Mouse (Mus musculus) kidney, embryonic 15.5 days (tissue): ENCODE results near the gene Itga6. TPM values are rescaled to one million over a fixed set of nuclear protein-coding genes. Genes with fewer than 3 reads are reported as not detected.
A peak's percentile ranks its signal among the peaks of the same experiment; 100 is the strongest.
"Not testable (repeated sequence)": the region's sequence is repeated elsewhere in the genome, so short reads cannot be mapped to it uniquely, and the experiment has no call there.

Experiments
- ATAC-seq: fragments of 200-750 bp; cut with Nextera tagmentation; replicated peaks from 2 replicates; pipeline ENCODE4 v1.8.0; 2017; ENCODE audit warnings: moderate TSS enrichment; ENCODE audit not compliant: low FRiP score
- H3K27ac ChIP-seq: fragments of 300-500 bp; sonication (generic); 2 replicates; pipeline ENCODE4 v1.5.1; 2015; ENCODE audit warnings: mild to moderate bottlenecking, inconsistent platforms
- H3K27me3 ChIP-seq: fragments of 300-500 bp; sonication (generic); 2 replicates; pipeline ENCODE4 v1.6.1; 2015; ENCODE audit warnings: inconsistent platforms
- H3K36me3 ChIP-seq: fragments of 300-500 bp; sonication (generic); 2 replicates; pipeline ENCODE4 v1.6.1; 2015; ENCODE audit warnings: inconsistent platforms
- H3K4me1 ChIP-seq: fragments of 300-500 bp; sonication (generic); 2 replicates; pipeline ENCODE4 v1.6.1; 2015; ENCODE audit warnings: inconsistent platforms
- H3K4me2 ChIP-seq: fragments of 300-500 bp; sonication (generic); 2 replicates; pipeline ENCODE4 v1.6.1; 2015; ENCODE audit warnings: moderate library complexity, mild to moderate bottlenecking, inconsistent platforms
- H3K4me3 ChIP-seq: fragments of 300-500 bp; sonication (generic); replicated peaks from 2 replicates; pipeline ENCODE4 v1.5.1; 2015; ENCODE audit warnings: mild to moderate bottlenecking, inconsistent platforms
- H3K9ac ChIP-seq: fragments of 300-500 bp; sonication (generic); 2 replicates; pipeline ENCODE4 v1.6.1; 2015; ENCODE audit warnings: mild to moderate bottlenecking, inconsistent platforms
- H3K9me3 ChIP-seq: fragments of 300-500 bp; sonication (generic); replicated peaks from 2 replicates; pipeline ENCODE4 v1.6.1; 2016; ENCODE audit warnings: inconsistent platforms
- WGBS: fragments of 180-500 bp; shearing (Covaris S2); methylation state at CpG from one replicate; pipeline ENCODE4 v1.1.7; 2015; ENCODE audit warnings: mixed read lengths; 5-methylcytosine and 5-hydroxymethylcytosine counted together
- polyA plus RNA-seq: library from polyadenylated mRNA; unstranded; fragments of >200 nt; fragmentation: Nextera tagmentation; extraction: Ambion mirVana; gene quantifications from 2 replicates; pipeline ENCODE4 v1.2.1, GENCODE M21; 2015

Gene Itga6
- polyA plus RNA-seq, 1 experiment from 2014 or later, result 74.6 TPM

- 93% methylated on average over 4 of the region's 4 CpGs for WGBS
Observed at GRCm38 (mm10) chr2:71836232-71836631, 90.8 kb downstream of the Itga6 start.

GRCm38 (mm10) chr2:71837261-71837660 lies 91.8 kb downstream of the Itga6 start:
- 65% methylated on average over 4 of the region's 4 CpGs for WGBS
- Histone ChIP-seq H3K36me3 (peaks cover 56% of the 10 kb centered on the region), H3K4me2 (no peak overlapping the region), H3K9me3 (no peaks in the 10 kb centered on the region), H3K27me3 (no peaks in the 10 kb centered on the region), H3K4me3 (no peak overlapping the region), H3K27ac (no peak overlapping the region), H3K4me1 (no peaks in the 10 kb centered on the region), H3K9ac (no peak overlapping the region)
- no peak for ATAC-seq

More at GRCm38 (mm10) chr2:71836232-71836631, 90.8 kb downstream of the Itga6 start:
- Histone ChIP-seq H3K4me1 (no peaks in the 10 kb centered on the region), H3K4me2 (no peak overlapping the region), H3K9me3 (no peaks in the 10 kb centered on the region), H3K4me3 (no peak overlapping the region), H3K9ac (no peak overlapping the region), H3K36me3 (peaks cover 50% of the 10 kb centered on the region), H3K27ac (no peak overlapping the region), H3K27me3 (no peaks in the 10 kb centered on the region)
- no peak for ATAC-seq

- 37% methylated on average over 6 of the region's 6 CpGs for WGBS
- no peak for ATAC-seq
- Histone ChIP-seq H3K36me3 (peaks cover 59% of the 10 kb centered on the region), H3K9me3 (no peaks in the 10 kb centered on the region), H3K27me3 (no peaks in the 10 kb centered on the region), H3K27ac (no peak overlapping the region), H3K9ac (no peak overlapping the region), H3K4me2 (no peak overlapping the region), H3K4me3 (no peak overlapping the region), H3K4me1 (no peaks in the 10 kb centered on the region)
Observed at GRCm38 (mm10) chr2:71837791-71838190, 92.4 kb downstream of the Itga6 start.

DNA sequence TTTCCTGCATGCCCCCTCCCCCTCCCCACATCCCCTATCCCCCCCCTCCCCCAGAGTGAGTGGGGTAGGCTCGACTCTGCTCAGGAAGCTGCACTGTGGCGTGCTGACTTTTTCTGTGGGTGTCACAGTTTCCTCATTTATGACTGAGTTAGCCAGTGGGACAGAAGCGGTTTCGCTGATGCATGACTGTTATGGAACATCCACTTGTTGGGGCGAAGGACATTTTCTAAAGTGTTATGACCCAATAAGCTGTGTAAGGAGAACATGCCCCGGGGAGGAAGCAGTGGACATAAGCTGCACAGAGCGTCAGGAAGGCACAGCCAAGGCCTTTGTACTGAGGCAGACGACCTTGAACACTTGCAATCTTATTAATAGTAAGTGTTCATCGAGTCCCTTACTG lies 97.9 kb downstream of the Itga6 start:
- Histone ChIP-seq H3K27ac (no peak overlapping the region), H3K27me3 (no peaks in the 10 kb centered on the region), H3K4me3 (no peak overlapping the region), H3K9me3 (no peaks in the 10 kb centered on the region), H3K36me3 (peaks cover 87% of the 10 kb centered on the region), H3K4me1 (no peaks in the 10 kb centered on the region), H3K4me2 (no peak overlapping the region), H3K9ac (no peak overlapping the region)
- no peak for ATAC-seq
- WGBS, result 78% methylated on average over 9 of the region's 9 CpGs

DNA sequence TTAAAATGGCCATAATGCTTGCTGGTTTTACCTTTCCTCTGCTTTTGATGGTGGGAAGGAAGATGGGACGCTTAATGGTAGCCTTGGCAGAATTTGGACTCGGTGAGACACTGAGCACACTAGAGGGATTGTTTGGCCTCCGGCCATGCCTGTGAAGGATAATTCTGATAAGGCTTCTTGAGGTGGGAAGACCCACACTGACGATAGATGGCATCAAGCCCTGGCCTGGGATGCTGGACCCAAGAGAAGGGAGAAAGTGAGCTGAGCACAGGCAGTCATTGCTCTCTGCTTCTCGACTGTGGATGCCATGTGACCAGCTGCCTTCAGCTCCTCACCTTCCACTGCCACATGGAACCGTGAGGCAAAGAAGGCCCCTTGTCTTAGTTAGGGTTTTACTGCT lies 99.5 kb downstream of the Itga6 start:
- H3K27ac ChIP-seq, result no peak overlapping the region
- 89% methylated on average over 6 of the region's 6 CpGs for WGBS
- H3K4me1 ChIP-seq, result no peaks in the 10 kb centered on the region
- H3K27me3 ChIP-seq, result no peaks in the 10 kb centered on the region
- no peak for ATAC-seq
- H3K9me3 ChIP-seq, result no peaks in the 10 kb centered on the region
- H3K9ac ChIP-seq, result no peak overlapping the region
- no peak overlapping the region for H3K4me3 ChIP-seq
- peaks cover 87% of the 10 kb centered on the region for H3K36me3 ChIP-seq
- H3K4me2 ChIP-seq, result no peak overlapping the region

- WGBS, result 2% methylated on average over 6 of the region's 8 CpGs
- not testable (repeated sequence) for H3K4me1 ChIP-seq
Observed at GRCm38 (mm10) chr2:71852161-71852560, 106.7 kb downstream of the Itga6 start.

DNA sequence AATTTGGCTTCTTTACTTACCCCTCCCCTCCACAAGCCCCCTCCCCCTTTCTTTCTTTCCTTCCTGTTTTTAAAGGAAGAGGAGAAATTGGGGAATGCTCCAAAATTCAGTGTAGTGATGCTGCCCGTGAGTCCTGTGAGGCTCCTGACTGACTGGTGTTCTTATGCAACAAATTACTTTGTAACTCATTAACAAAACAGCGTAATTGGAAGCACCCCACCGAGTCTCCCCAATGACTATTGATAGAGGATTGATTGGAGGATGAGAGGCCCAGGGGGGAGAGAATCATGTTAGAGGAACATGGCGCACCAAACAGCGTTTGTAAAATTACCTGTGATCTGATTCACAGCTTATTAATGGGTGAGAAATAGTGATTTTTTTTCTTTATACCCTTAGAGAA lies 109.7 kb downstream of the Itga6 start:
- ATAC-seq, result no peak
- Histone ChIP-seq H3K36me3 (peaks cover 39% of the 10 kb centered on the region), H3K9ac (no peak overlapping the region), H3K4me2 (no peak overlapping the region), H3K27me3 (no peaks in the 10 kb centered on the region), H3K4me3 (no peak overlapping the region), H3K9me3 (no peaks in the 10 kb centered on the region), H3K4me1 (no peaks in the 10 kb centered on the region), H3K27ac (no peak overlapping the region)
- 75% methylated on average over 5 of the region's 5 CpGs for WGBS

More at GRCm38 (mm10) chr2:71852161-71852560, 106.7 kb downstream of the Itga6 start:
- not testable (repeated sequence) for ATAC-seq, H3K4me3 ChIP-seq, H3K27me3 ChIP-seq, H3K9ac ChIP-seq, H3K4me2 ChIP-seq, H3K9me3 ChIP-seq, H3K27ac ChIP-seq
- peaks cover 58% of the 10 kb centered on the region for H3K36me3 ChIP-seq

DNA sequence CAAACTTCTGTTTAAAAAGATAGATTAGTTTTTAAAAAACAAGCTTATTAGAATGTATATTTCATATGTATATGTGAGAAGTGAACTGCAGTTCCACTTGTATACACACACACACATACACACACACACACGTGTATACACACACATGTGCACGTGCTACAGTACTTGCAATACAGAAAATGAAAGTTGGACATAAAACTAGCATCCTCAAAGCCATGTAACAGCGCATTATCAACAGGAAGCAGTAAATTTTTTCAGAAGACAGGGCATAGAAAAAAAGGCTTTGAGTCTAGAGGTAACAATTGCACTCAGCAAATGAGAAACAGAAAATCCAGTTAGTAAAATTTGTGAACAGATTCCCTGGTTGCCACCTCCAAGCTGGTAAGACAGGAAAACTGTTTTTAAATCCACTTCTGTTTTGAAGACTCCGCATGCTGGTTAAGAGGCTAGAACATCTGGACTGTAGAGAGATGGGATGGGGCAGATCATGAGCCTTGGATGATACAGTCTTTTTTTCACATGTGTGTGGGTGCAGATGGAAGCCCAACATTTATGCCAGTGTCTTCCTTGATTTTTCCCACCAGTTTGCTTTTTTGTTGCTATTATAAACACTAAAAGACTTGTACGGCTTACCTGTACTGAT lies 118.2 kb downstream of the Itga6 start:
- WGBS, result 77% methylated on average over 5 of the region's 5 CpGs
- peaks cover 30% of the 10 kb centered on the region for H3K4me1 ChIP-seq
- H3K36me3 ChIP-seq, result 0 out of 2 replicates have a peak, but pooled peaks cover under 1% of the 10 kb centered on the region
- no peaks in the 10 kb centered on the region for H3K9me3 ChIP-seq
- no peaks in the 10 kb centered on the region for H3K27me3 ChIP-seq
- no peak overlapping the region for H3K9ac ChIP-seq
- ATAC-seq, result no peak
- no peak overlapping the region for H3K27ac ChIP-seq
- no peak overlapping the region for H3K4me3 ChIP-seq
- H3K4me2 ChIP-seq, result no peak overlapping the region

DNA sequence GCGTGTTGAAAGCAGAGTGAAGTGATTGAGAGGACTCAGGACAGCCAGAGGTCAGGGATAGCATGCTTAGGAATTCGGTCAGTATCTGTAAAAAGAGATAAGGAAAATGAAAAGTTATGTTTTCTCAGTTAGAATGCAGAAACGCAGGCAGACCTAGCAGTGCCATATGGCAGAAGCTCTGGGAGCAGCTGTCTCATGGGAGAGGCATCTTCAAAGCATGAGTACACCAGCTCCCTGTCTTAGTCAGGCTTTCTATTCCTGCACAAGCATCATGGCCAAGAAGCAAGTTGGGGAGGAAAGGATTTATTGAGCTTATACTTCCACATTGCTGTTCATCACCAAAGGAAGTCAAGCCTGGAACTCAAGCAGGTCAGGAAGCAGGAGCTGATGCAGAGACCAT lies 119.6 kb downstream of the Itga6 start:
- H3K4me1 ChIP-seq, result peaks cover 30% of the 10 kb centered on the region
- no peaks in the 10 kb centered on the region for H3K36me3 ChIP-seq
- ATAC-seq, result no peak
- H3K27ac ChIP-seq, result no peak overlapping the region
- H3K27me3 ChIP-seq, result no peaks in the 10 kb centered on the region
- H3K4me3 ChIP-seq, result no peak overlapping the region
- H3K4me2 ChIP-seq, result no peak overlapping the region
- no peaks in the 10 kb centered on the region for H3K9me3 ChIP-seq
- no peak overlapping the region for H3K9ac ChIP-seq
- WGBS, result 71% methylated on average over 3 of the region's 3 CpGs

- no peak for ATAC-seq
- H3K9me3 ChIP-seq, result no peaks in the 10 kb centered on the region
- no peaks in the 10 kb centered on the region for H3K27me3 ChIP-seq
- no peak overlapping the region for H3K4me2 ChIP-seq
- H3K27ac ChIP-seq, result no peak overlapping the region
- H3K4me3 ChIP-seq, result no peak overlapping the region
- peaks cover 30% of the 10 kb centered on the region for H3K4me1 ChIP-seq
- 57% methylated on average over 3 of the region's 3 CpGs for WGBS
- no peak overlapping the region for H3K9ac ChIP-seq
- H3K36me3 ChIP-seq, result no peaks in the 10 kb centered on the region
Observed at GRCm38 (mm10) chr2:71865935-71866334, 120.5 kb downstream of the Itga6 start.

DNA sequence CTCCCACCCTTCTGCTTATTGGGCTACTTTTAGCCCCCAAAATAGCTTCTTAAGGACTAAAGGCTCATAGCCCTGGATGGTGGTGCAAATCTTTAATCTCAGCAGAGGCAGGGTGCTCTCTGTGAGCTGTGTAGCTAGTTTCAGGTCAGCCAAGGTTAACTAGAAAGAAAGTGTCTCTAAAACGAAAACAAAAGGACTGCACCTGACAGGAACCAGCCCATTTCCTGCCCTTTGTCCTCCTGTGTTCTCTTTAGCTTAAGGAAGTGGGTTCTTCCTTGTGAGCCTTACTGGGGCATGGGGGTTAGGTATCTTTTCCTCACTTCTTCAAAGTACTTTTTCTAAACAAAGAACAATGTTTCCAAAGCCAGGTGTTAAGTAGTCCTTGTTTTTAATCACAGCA lies 121.1 kb downstream of the Itga6 start:
- Histone ChIP-seq H3K4me1 (peaks cover 30% of the 10 kb centered on the region), H3K27ac (peak overlapping the region; percentile 73), H3K4me3 (no peak overlapping the region), H3K27me3 (no peaks in the 10 kb centered on the region), H3K4me2 (no peak overlapping the region), H3K36me3 (no peaks in the 10 kb centered on the region), H3K9ac (no peak overlapping the region), H3K9me3 (no peaks in the 10 kb centered on the region)
- 42% methylated on average over 1 of the region's 1 CpGs for WGBS
- ATAC-seq, result no peak

DNA sequence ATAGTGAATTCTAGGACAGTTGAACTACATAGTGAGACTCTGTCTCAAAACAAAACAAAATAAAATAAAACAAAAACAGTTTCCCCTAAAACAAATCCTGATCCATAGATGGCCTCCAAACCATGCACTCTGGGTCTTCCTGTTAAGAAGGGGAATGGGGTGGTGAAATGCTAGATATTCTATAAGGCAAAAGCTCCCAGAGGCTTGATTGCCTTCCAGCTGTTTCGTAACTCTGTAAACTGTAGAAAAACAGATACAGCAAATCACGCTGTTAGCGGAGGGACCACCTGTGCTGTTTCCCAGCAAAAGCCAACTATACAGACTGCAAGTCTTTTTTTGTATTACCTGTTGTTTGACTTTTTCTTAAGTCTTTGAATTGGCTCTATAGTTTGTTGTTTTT lies 121.6 kb downstream of the Itga6 start:
- H3K27ac ChIP-seq, result peak overlapping the region; percentile 73
- 62% methylated on average over 3 of the region's 3 CpGs for WGBS
- H3K4me2 ChIP-seq, result no peak overlapping the region
- peaks cover 30% of the 10 kb centered on the region for H3K4me1 ChIP-seq
- no peak overlapping the region for H3K9ac ChIP-seq
- no peak overlapping the region for H3K4me3 ChIP-seq
- no peaks in the 10 kb centered on the region for H3K27me3 ChIP-seq
- no peaks in the 10 kb centered on the region for H3K9me3 ChIP-seq
- ATAC-seq, result no peak
- no peaks in the 10 kb centered on the region for H3K36me3 ChIP-seq

- Histone ChIP-seq H3K27me3 (no peaks in the 10 kb centered on the region), H3K4me1 (peaks cover 35% of the 10 kb centered on the region), H3K9ac (no peak overlapping the region), H3K4me3 (no peak overlapping the region), H3K27ac (peak overlapping the region; percentile 73), H3K36me3 (no peaks in the 10 kb centered on the region), H3K4me2 (peak overlapping the region; percentile 33; the same call in 1 of the 2 replicates), H3K9me3 (no peaks in the 10 kb centered on the region)
- WGBS, result 5% methylated on average over 5 of the region's 5 CpGs
- peak; percentile 58; the same call in 1 of the 2 replicates for ATAC-seq
Observed at GRCm38 (mm10) chr2:71867480-71867879, 122.1 kb downstream of the Itga6 start.
